Mouse (Mus musculus) CH12.LX (cell line): ENCODE results near the gene Pde6g.

Source experiments
- CTCF ChIP-seq, 2 experiments: IDR thresholded peaks in 1 of 2; conservative IDR thresholded peaks in 1 of 2; 2 replicates each; pipeline ENCODE4 v1.5.1; 2011 to 2012; ENCODE audit warnings: low read depth in 2 of 2, low read length in 2 of 2, improper control_type of control experiment in 1 of 2, inconsistent platforms in 1 of 2, mild to moderate bottlenecking in 1 of 2, moderate library complexity in 1 of 2
- EP300 ChIP-seq: IDR thresholded peaks from 2 replicates; pipeline ENCODE4 v1.6.1; 2011; ENCODE audit warnings: low read length, improper control_type of control experiment
- MAFK ChIP-seq: IDR thresholded peaks from 2 replicates; pipeline ENCODE4 v1.6.1; 2011; ENCODE audit warnings: low read length, improper control_type of control experiment; ENCODE audit not compliant: insufficient replicate concordance
- MAX ChIP-seq: IDR thresholded peaks from 2 replicates; pipeline ENCODE4 v1.6.1; 2011; ENCODE audit warnings: low read length, improper control_type of control experiment
- MEF2A ChIP-seq: IDR thresholded peaks from 2 replicates; pipeline ENCODE4 v1.6.1; 2014; ENCODE audit warnings: low read depth, mild to moderate bottlenecking, inconsistent platforms, low read length, improper control_type of control experiment, borderline replicate concordance
- MYC ChIP-seq: IDR thresholded peaks from 2 replicates; pipeline ENCODE4 v1.6.1; 2011; ENCODE audit warnings: low read depth, mild to moderate bottlenecking, improper control_type of control experiment, low read length
- NELFE ChIP-seq: IDR thresholded peaks from 2 replicates; pipeline ENCODE4 v1.6.1; 2011; ENCODE audit warnings: low read depth, low read length, improper control_type of control experiment
- NRF1 ChIP-seq: IDR thresholded peaks from 2 replicates; pipeline ENCODE4 v1.6.1; 2014; ENCODE audit warnings: low read depth, mild to moderate bottlenecking, inconsistent platforms, low read length, improper control_type of control experiment, moderate library complexity
- POLR2A ChIP-seq: IDR thresholded peaks from 2 replicates; pipeline ENCODE4 v1.6.1; 2011; ENCODE audit warnings: low read depth, mild to moderate bottlenecking, improper control_type of control experiment, low read length
- SMC3 ChIP-seq: IDR thresholded peaks from 2 replicates; pipeline ENCODE4 v1.6.1; 2011; ENCODE audit warnings: low read depth, low read length, improper control_type of control experiment
- UBTF ChIP-seq: IDR thresholded peaks from 2 replicates; pipeline ENCODE4 v1.6.1; 2012; ENCODE audit warnings: low read depth, mild to moderate bottlenecking, inconsistent platforms, low read length, improper control_type of control experiment, moderate library complexity
- USF1 ChIP-seq: IDR thresholded peaks from 2 replicates; pipeline ENCODE4 v1.6.1; 2014; ENCODE audit warnings: low read depth, mild to moderate bottlenecking, inconsistent platforms, low read length, improper control_type of control experiment
- ZKSCAN1 ChIP-seq: IDR thresholded peaks from 2 replicates; pipeline ENCODE4 v1.6.1; 2012; ENCODE audit warnings: low read depth, inconsistent platforms, low read length, improper control_type of control experiment, borderline replicate concordance
- ZMIZ1 ChIP-seq: IDR thresholded peaks from 2 replicates; pipeline ENCODE4 v1.6.1; 2012; ENCODE audit warnings: low read depth, mild to moderate bottlenecking, inconsistent platforms, low read length, improper control_type of control experiment

- no peak for TF ChIP-seq MAFK
- TF ChIP-seq NELFE: no peak
- TF ChIP-seq CTCF (conservative IDR thresholded peaks at IDR 0.05 in 1 of 2, IDR thresholded peaks at IDR 0.05 in 1 of 2; ENCODE audit: low read depth in 2 of 2, low read length in 2 of 2): no peak
- no peak for TF ChIP-seq NRF1
- TF ChIP-seq POLR2A: no peak
- no peak for TF ChIP-seq SMC3
- no peak for TF ChIP-seq MYC
- no peak for TF ChIP-seq ZMIZ1
- peak; percentile 22; the same call in 1 of the 2 replicates for TF ChIP-seq EP300
- no peak for TF ChIP-seq USF1
- no peak for TF ChIP-seq MEF2A
- TF ChIP-seq MAX: no peak
- no peak for TF ChIP-seq ZKSCAN1
- TF ChIP-seq UBTF: no peak
Observed at GRCm38 (mm10) chr11:120492878-120493203, 39.5 kb upstream of the Pde6g start.
